17 mouse cellular contexts compared by ENCODE assay signal in the genomic region with DNA sequence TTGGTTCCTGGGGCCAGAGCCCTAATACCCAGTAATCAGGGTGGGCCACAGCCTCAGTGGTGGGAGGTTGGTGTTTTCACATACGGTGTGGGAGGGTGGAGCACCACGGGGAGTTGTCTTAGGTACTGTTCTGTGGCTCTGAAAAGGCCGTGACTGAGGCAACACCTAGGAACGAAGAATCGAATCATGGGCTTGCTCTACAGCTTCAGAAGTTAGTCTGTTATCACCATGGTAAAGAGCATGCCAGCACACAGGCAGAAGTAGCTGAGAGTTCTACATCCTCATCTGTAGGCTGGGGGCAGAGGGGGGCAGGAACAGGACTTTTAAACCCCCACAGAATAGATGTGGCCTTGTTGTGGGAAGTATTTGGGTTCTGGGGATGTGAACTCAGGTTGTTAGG.
DNase-seq lines count a peak whose midpoint lies in the region; ATAC-seq lines count a peak whose summit lies in the region.
"Had no signal": no experiment of that assay in that cellular context is flagged by ENCODE, and none has a peak within 500 bp of the region (broad histone marks: within the 10 kb centered on the region; RNA-seq: fewer than 3 reads in every experiment).

No protein-coding gene starts in this region.

- H3K27ac ChIP-seq in limb, embryonic 15.5 days, result peak overlapping the region; percentile 33; the same call in 1 of the 2 replicates
- H3K27ac ChIP-seq in limb, embryonic 10.5 days, result no peak overlapping the region
- peak overlapping the region; percentile 78 for H3K27ac ChIP-seq in brown adipose tissue, adult 24 weeks (replicated peaks; ENCODE audit: low read depth, low read length)
- H3K27ac ChIP-seq: heart, embryonic 10.5 days; midbrain, embryonic 12.5 days had no signal

- no peak overlapping the region for H3K9ac ChIP-seq in limb, embryonic 15.5 days
- H3K9ac ChIP-seq: embryonic facial prominence, embryonic 12.5 days; midbrain, embryonic 12.5 days had no signal

- 87% methylated on average over 5 of the region's 5 CpGs for WGBS in limb, embryonic 15.5 days
- 87% methylated on average over 5 of the region's 5 CpGs for WGBS in limb, embryonic 10.5 days

- no peak overlapping the region for H3K4me2 ChIP-seq in limb, embryonic 15.5 days
- H3K4me2 ChIP-seq: embryonic facial prominence, embryonic 12.5 days; midbrain, embryonic 12.5 days had no signal

- H3K9me3 ChIP-seq in limb, embryonic 15.5 days, result no peaks in the 10 kb centered on the region
- no peaks in the 10 kb centered on the region for H3K9me3 ChIP-seq in limb, embryonic 10.5 days (replicated peaks)
- H3K9me3 ChIP-seq: embryonic facial prominence, embryonic 12.5 days; heart, embryonic 10.5 days; midbrain, embryonic 12.5 days had no signal

- ATAC-seq in limb, embryonic 15.5 days (ENCODE audit: insufficient number of reproducible peaks, low FRiP score, low TSS enrichment, low read depth), result no peak
- ATAC-seq in megakaryocyte-erythroid progenitor cell, adult 5-6 weeks (replicated peaks; ENCODE audit: low FRiP score, low TSS enrichment, poor library complexity, severe bottlenecking), result peak; percentile 12; the same call in 1 of the 2 replicates

- H3K36me3 ChIP-seq in limb, embryonic 15.5 days, result no peaks in the 10 kb centered on the region
- H3K36me3 ChIP-seq in limb, embryonic 10.5 days, result no peaks in the 10 kb centered on the region
- H3K36me3 ChIP-seq: embryonic facial prominence, embryonic 12.5 days; heart, embryonic 10.5 days; midbrain, embryonic 12.5 days had no signal

- no peaks in the 10 kb centered on the region for H3K27me3 ChIP-seq in limb, embryonic 15.5 days
- H3K27me3 ChIP-seq in limb, embryonic 10.5 days (ENCODE audit: low read depth, poor library complexity, severe bottlenecking), result no peaks in the 10 kb centered on the region
- H3K27me3 ChIP-seq: embryonic facial prominence, embryonic 12.5 days; midbrain, embryonic 12.5 days had no signal

- H3K4me1 ChIP-seq in limb, embryonic 15.5 days, result peaks cover 35% of the 10 kb centered on the region
- peaks cover 19% of the 10 kb centered on the region for H3K4me1 ChIP-seq in limb, embryonic 10.5 days
- peaks cover 21% of the 10 kb centered on the region for H3K4me1 ChIP-seq in brown adipose tissue, adult 24 weeks (ENCODE audit: control insufficient read depth, insufficient read depth, insufficient read length, low read length)

- H3K4me3 ChIP-seq in limb, embryonic 15.5 days, result no peak overlapping the region
- no peak overlapping the region for H3K4me3 ChIP-seq in limb, embryonic 10.5 days
- peak overlapping the region; percentile 34 for H3K4me3 ChIP-seq in brown adipose tissue, adult 24 weeks (ENCODE audit: insufficient read depth, low read depth, low read length)
- H3K4me3 ChIP-seq: embryonic facial prominence, embryonic 12.5 days; heart, embryonic 10.5 days; midbrain, embryonic 12.5 days; myocyte had no signal

- peak; percentile 51 for DNase-seq in heart, adult 11 months
- no peak for DNase-seq in heart, postnatal 36 days
- no peak for DNase-seq in limb, embryonic 10.5 days (ENCODE audit: low spot score)
- no peak for DNase-seq in embryo, embryonic 10.5 days (ENCODE audit: low spot score)
- DNase-seq in spleen, postnatal 4 days (ENCODE audit: low spot score in 2 of 2), result no peak
- DNase-seq: cerebellum, adult 11-12 months; cerebellum, postnatal 25 days; kidney, postnatal 10 days; liver; lung, adult 2 months had no signal

- intact Hi-C loops in heart, postnatal 36 days (cut with DNase I), result no loop called here
